Mouse (Mus musculus): ENCODE measurements around the gene Wipf3.

- TF ChIP-seq ZKSCAN1 (IDR thresholded peaks at IDR 0.05; ENCODE audit: borderline replicate concordance, low read depth, low read length) (no peak), ZC3H11A (IDR thresholded peaks at IDR 0.05; ENCODE audit: low read depth, low read length) (no peak), POLR2A (IDR thresholded peaks at IDR 0.05; ENCODE audit: low read depth, low read length) (no peak), ZNF384 (IDR thresholded peaks at IDR 0.05; ENCODE audit: low read depth, low read length) (no peak), CTCF (conservative IDR thresholded peaks at IDR 0.05 in 1 of 2, IDR thresholded peaks at IDR 0.05 in 1 of 2; ENCODE audit: low read depth in 2 of 2, low read length in 2 of 2) (no peak), RAD21 (IDR thresholded peaks at IDR 0.05; ENCODE audit: low read depth, low read length) (no peak), IRF4 (IDR thresholded peaks at IDR 0.05; ENCODE audit: low read depth, low read length) (no peak), MEF2A (IDR thresholded peaks at IDR 0.05; ENCODE audit: borderline replicate concordance, low read depth, low read length) (no peak), EP300 (IDR thresholded peaks at IDR 0.05; ENCODE audit: low read length) (no peak), JUND (conservative IDR thresholded peaks at IDR 0.05; ENCODE audit: low read depth, low read length) (no peak), RCOR1 (conservative IDR thresholded peaks at IDR 0.05; ENCODE audit: low read depth, low read length) (no peak), USF1 (IDR thresholded peaks at IDR 0.05; ENCODE audit: low read depth, low read length) (no peak)
Measured at GRCm38 (mm10) chr6:54431761-54432160, 2.4 kb downstream of the Wipf3 start.
